Mouse (Mus musculus) embryonic facial prominence, embryonic 12.5 days (tissue): ENCODE results near the gene Zyx. TPM values are rescaled to one million over a fixed set of nuclear protein-coding genes. Genes with fewer than 3 reads are reported as not detected.

Experiments
- polyA plus RNA-seq: library from polyadenylated mRNA; unstranded; fragments of >200 nt; fragmentation: Nextera tagmentation; extraction: Ambion mirVana; gene quantifications from 2 replicates; pipeline ENCODE4 v1.2.1, GENCODE M21; 2016

The Zyx gene
- polyA plus RNA-seq, 1 experiment from 2014 or later, result 107 TPM

Other genes with a start within 250 kb of the Zyx start
- gene Tas2r139, start 208.7 kb upstream of the Zyx start, polyA plus RNA-seq, result not detected in 2 replicates
- gene Tas2r144, start 134.3 kb upstream of the Zyx start, polyA plus RNA-seq, result not detected in 2 replicates
- gene Gstk1, start 103.7 kb upstream of the Zyx start, polyA plus RNA-seq, result 27.8 and 28.4 TPM in 2 replicates
- gene Tmem139, start 87.7 kb upstream of the Zyx start, polyA plus RNA-seq, result 1.1 and 1.3 TPM in 2 replicates
- gene Casp2, start 84.6 kb upstream of the Zyx start, polyA plus RNA-seq, result 69.8 and 71.0 TPM in 2 replicates
- gene Clcn1, start 62.9 kb upstream of the Zyx start, polyA plus RNA-seq, result 0.36 TPM in 2 replicates
- 1.2 and 1.4 TPM in 2 replicates for gene Fam131b, start 25.0 kb upstream of the Zyx start, polyA plus RNA-seq
- gene Epha1, start 23.6 kb downstream of the Zyx start, polyA plus RNA-seq, result 4.7 and 7.2 TPM in 2 replicates
- gene Tas2r143, start 50.6 kb downstream of the Zyx start, polyA plus RNA-seq, result not detected in 2 replicates
- not detected in 2 replicates for gene Tas2r135, start 55.8 kb downstream of the Zyx start, polyA plus RNA-seq
- not detected in 2 replicates for gene Tas2r126, start 84.9 kb downstream of the Zyx start, polyA plus RNA-seq
- gene Olfr458, start 115.6 kb downstream of the Zyx start, polyA plus RNA-seq, result not detected in 2 replicates
- not detected in 2 replicates for gene Olfr457, start 126.7 kb downstream of the Zyx start, polyA plus RNA-seq
- not detected in 2 replicates for gene Olfr456, start 137.6 kb downstream of the Zyx start, polyA plus RNA-seq
- not detected in 2 replicates for gene Olfr455, start 198.0 kb downstream of the Zyx start, polyA plus RNA-seq
- not detected in 2 replicates for gene Tcaf3, start 248.1 kb downstream of the Zyx start, polyA plus RNA-seq